Mouse (Mus musculus) ES-Bruce4 (cell line): ENCODE data around the gene Smim11.

Experiments
- CTCF ChIP-seq: IDR thresholded peaks from one replicate; pipeline ENCODE4 v1.8.1; 2011; ENCODE audit warnings: low read depth, low read length
- EP300 ChIP-seq: IDR thresholded peaks from 2 replicates; pipeline ENCODE4 v1.6.1; 2011; ENCODE audit warnings: low read depth, low read length; ENCODE audit not compliant: insufficient read depth
- POLR2A ChIP-seq: IDR thresholded peaks from one replicate; pipeline ENCODE4 v1.8.1; 2011; ENCODE audit warnings: low read length; ENCODE audit not compliant: insufficient read depth

- TF ChIP-seq EP300 (no peak), POLR2A (no peak), CTCF (no peak)
These were observed 47.9 kb downstream of the Smim11 start for GRCm38 (mm10) chr16:92348941-92349340.
